Mouse (Mus musculus): Measurements from ENCODE around the gene Tuba1c.

GRCm38 (mm10) chr15:99026259-99026658 is 3.4 kb upstream of the Tuba1c start:
- TF ChIP-seq GABPA (IDR thresholded peaks at IDR 0.05; ENCODE audit: insufficient replicate concordance, low read depth, low read length) (no peak), POLR2A (IDR thresholded peaks at IDR 0.05; ENCODE audit: low read depth, low read length) (no peak), ZMIZ1 (IDR thresholded peaks at IDR 0.05; ENCODE audit: low read depth, low read length) (no peak), CTCF (conservative IDR thresholded peaks at IDR 0.05 in 1 of 2, IDR thresholded peaks at IDR 0.05 in 1 of 2; ENCODE audit: low read depth in 2 of 2, low read length in 2 of 2) (peak; percentile 74 to 81), USF1 (IDR thresholded peaks at IDR 0.05; ENCODE audit: low read depth, low read length) (no peak)

Measured in CH12.LX (cell line).